Mouse (Mus musculus) heart, embryonic 12.5 days (tissue): ENCODE data around the gene Limch1. TPM values are rescaled to one million over a fixed set of nuclear protein-coding genes. Genes with fewer than 3 reads are reported as not detected.

Experiments
- ATAC-seq: fragments of 200-750 bp; cut with Nextera tagmentation; 2 replicates; pipeline ENCODE4 v1.8.0; 2017; ENCODE audit warnings: moderate TSS enrichment, moderate library complexity; ENCODE audit not compliant: insufficient number of reproducible peaks, low FRiP score
- H3K27ac ChIP-seq: fragments of 300-500 bp; sonication (generic); 2 replicates; pipeline ENCODE4 v1.5.1; 2016; ENCODE audit warnings: mild to moderate bottlenecking, moderate library complexity; ENCODE audit not compliant: poor library complexity, severe bottlenecking
- H3K27me3 ChIP-seq: fragments of 300-500 bp; sonication (generic); replicated peaks from 2 replicates; pipeline ENCODE4 v1.6.1; 2016; ENCODE audit warnings: mild to moderate bottlenecking, moderate library complexity
- H3K36me3 ChIP-seq: fragments of 300-500 bp; sonication (generic); 2 replicates; pipeline ENCODE4 v1.6.1; 2016; ENCODE audit warnings: mild to moderate bottlenecking, moderate library complexity
- H3K4me1 ChIP-seq: fragments of 300-500 bp; sonication (generic); replicated peaks from 2 replicates; pipeline ENCODE4 v1.6.1; 2016; ENCODE audit warnings: mild to moderate bottlenecking
- H3K4me2 ChIP-seq: fragments of 300-500 bp; sonication (generic); 2 replicates; pipeline ENCODE4 v1.6.1; 2016; ENCODE audit warnings: mild to moderate bottlenecking, moderate library complexity
- H3K4me3 ChIP-seq: fragments of 300-500 bp; sonication (generic); 2 replicates; pipeline ENCODE4 v1.5.1; 2016; ENCODE audit warnings: mild to moderate bottlenecking
- H3K9ac ChIP-seq: fragments of 300-500 bp; sonication (generic); 2 replicates; pipeline ENCODE4 v1.6.1; 2016; ENCODE audit warnings: mild to moderate bottlenecking, moderate library complexity
- H3K9me3 ChIP-seq: fragments of 300-500 bp; sonication (generic); replicated peaks from 2 replicates; pipeline ENCODE4 v1.6.1; 2016; ENCODE audit warnings: mild to moderate bottlenecking, moderate library complexity
- WGBS: fragments of 180-500 bp; shearing (Covaris S2); methylation state at CpG from one replicate; pipeline ENCODE4 v1.1.7; 2016; 5-methylcytosine and 5-hydroxymethylcytosine counted together
- polyA plus RNA-seq: library from polyadenylated mRNA; unstranded; fragments of >200 nt; fragmentation: Nextera tagmentation; extraction: Ambion mirVana; gene quantifications from 2 replicates; pipeline ENCODE4 v1.2.1, GENCODE M21; 2016

Limch1 gene
- polyA plus RNA-seq, 1 experiment from 2014 or later, result 25.0 TPM

DNA sequence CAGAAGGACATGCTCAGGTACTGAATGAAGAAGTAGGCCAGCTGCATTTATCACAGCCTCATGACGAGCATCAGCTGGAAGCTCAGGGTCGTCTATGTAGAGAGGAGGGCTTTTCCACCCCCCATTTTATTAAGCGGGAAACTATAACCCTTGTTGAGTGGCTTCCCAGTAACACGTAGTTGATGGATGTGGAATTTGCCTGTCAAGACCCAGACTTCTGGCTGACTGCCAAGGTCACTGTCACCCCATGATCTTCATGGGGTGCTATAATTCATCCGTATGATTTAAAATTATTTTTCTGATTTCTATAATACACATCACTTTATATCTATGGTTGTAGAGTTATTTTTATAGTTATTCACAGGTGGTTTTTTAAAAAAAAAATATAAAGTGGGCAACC is 131.4 kb downstream of the Limch1 start:
- Histone ChIP-seq H3K27ac (no peak overlapping the region), H3K4me3 (no peak overlapping the region), H3K9ac (no peak overlapping the region), H3K36me3 (no peaks in the 10 kb centered on the region), H3K4me1 (peaks cover 6% of the 10 kb centered on the region), H3K9me3 (no peaks in the 10 kb centered on the region), H3K4me2 (no peak overlapping the region), H3K27me3 (no peaks in the 10 kb centered on the region)
- ATAC-seq, result no peak
- WGBS, result 63% methylated on average over 5 of the region's 5 CpGs

- Histone ChIP-seq H3K9ac (no peak overlapping the region), H3K4me3 (no peak overlapping the region), H3K4me2 (no peak overlapping the region), H3K4me1 (peaks cover 16% of the 10 kb centered on the region), H3K36me3 (no peaks in the 10 kb centered on the region), H3K9me3 (0 out of 2 replicates have a peak, but pooled peaks cover 2% of the 10 kb centered on the region), H3K27ac (no peak overlapping the region), H3K27me3 (no peaks in the 10 kb centered on the region)
- 14% methylated on average over 3 of the region's 3 CpGs for WGBS
- ATAC-seq, result no peak
Observed at GRCm38 (mm10) chr5:66881901-66882341, 136.3 kb downstream of the Limch1 start.

DNA sequence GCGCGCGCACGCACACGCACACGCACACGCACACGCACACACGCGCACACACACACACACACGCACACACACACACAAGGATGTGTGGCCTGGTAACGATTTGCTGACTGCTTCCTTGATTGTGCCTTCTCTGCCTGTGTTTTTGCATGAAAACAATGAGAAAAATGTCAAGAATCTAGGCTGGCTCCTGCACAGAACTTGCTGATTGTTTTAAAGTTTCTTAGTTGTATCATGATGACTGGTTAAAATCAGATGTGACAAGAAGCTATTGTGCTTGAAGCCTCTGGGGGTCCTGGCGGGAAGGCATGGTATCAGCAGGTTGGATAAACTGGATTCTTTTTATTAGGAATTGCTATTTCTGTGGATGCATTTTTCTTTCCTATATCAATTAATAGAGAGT is 137.1 kb downstream of the Limch1 start:
- Histone ChIP-seq H3K9ac (no peak overlapping the region), H3K9me3 (0 out of 2 replicates have a peak, but pooled peaks cover 2% of the 10 kb centered on the region), H3K4me1 (peaks cover 21% of the 10 kb centered on the region), H3K4me3 (no peak overlapping the region), H3K36me3 (no peaks in the 10 kb centered on the region), H3K4me2 (no peak overlapping the region), H3K27ac (no peak overlapping the region), H3K27me3 (no peaks in the 10 kb centered on the region)
- 82% methylated on average over 13 of the region's 13 CpGs for WGBS
- no peak for ATAC-seq

GRCm38 (mm10) chr5:66884505-66884904 is 138.9 kb downstream of the Limch1 start:
- Histone ChIP-seq H3K27me3 (no peaks in the 10 kb centered on the region), H3K4me3 (no peak overlapping the region), H3K27ac (no peak overlapping the region), H3K4me2 (no peak overlapping the region), H3K4me1 (peaks cover 30% of the 10 kb centered on the region), H3K36me3 (no peaks in the 10 kb centered on the region), H3K9ac (no peak overlapping the region), H3K9me3 (0 out of 2 replicates have a peak, but pooled peaks cover 2% of the 10 kb centered on the region)
- WGBS, result 60% methylated on average over 4 of the region's 4 CpGs
- no peak for ATAC-seq

- WGBS, result 64% methylated on average over 5 of the region's 5 CpGs
- H3K9ac ChIP-seq, result no peak overlapping the region
- no peak for ATAC-seq
- H3K4me3 ChIP-seq, result no peak overlapping the region
- no peak overlapping the region for H3K27ac ChIP-seq
- H3K27me3 ChIP-seq, result no peaks in the 10 kb centered on the region
- H3K4me2 ChIP-seq, result no peak overlapping the region
- peaks cover 29% of the 10 kb centered on the region for H3K4me1 ChIP-seq
- H3K9me3 ChIP-seq, result 0 out of 2 replicates have a peak, but pooled peaks cover 2% of the 10 kb centered on the region
- H3K36me3 ChIP-seq, result no peaks in the 10 kb centered on the region
Observed at GRCm38 (mm10) chr5:66886410-66887120, 140.9 kb downstream of the Limch1 start.

DNA sequence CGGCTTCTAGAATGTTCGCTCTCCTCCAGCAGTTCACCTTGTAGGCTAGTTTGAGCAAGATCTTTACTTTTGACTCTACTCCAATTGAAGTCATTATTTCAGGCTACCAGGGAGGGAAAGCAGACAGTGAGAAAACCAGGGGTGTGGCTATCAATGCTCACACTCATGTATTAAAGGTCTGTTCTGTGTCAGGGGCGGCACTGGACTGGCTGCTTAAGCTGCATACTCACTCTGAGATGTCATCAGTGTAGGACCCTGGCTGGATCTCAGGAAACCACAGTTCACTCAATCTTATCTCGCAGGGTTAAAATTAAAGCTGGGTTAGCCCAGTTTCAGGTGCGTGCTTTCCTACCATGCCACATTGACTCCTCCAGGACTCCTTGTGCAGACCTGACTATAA is 142.4 kb downstream of the Limch1 start:
- Histone ChIP-seq H3K27ac (no peak overlapping the region; the same call in 1 of the 2 replicates), H3K9ac (no peak overlapping the region), H3K27me3 (no peaks in the 10 kb centered on the region), H3K4me2 (no peak overlapping the region), H3K36me3 (no peaks in the 10 kb centered on the region), H3K9me3 (0 out of 2 replicates have a peak, but pooled peaks cover 2% of the 10 kb centered on the region), H3K4me3 (no peak overlapping the region), H3K4me1 (peaks cover 16% of the 10 kb centered on the region)
- WGBS, result 48% methylated on average over 5 of the region's 5 CpGs
- no peak for ATAC-seq

- Histone ChIP-seq H3K4me2 (no peak overlapping the region), H3K27ac (no peak overlapping the region), H3K9me3 (0 out of 2 replicates have a peak, but pooled peaks cover 2% of the 10 kb centered on the region), H3K27me3 (no peaks in the 10 kb centered on the region), H3K36me3 (no peaks in the 10 kb centered on the region), H3K4me3 (no peak overlapping the region), H3K4me1 (peaks cover 16% of the 10 kb centered on the region), H3K9ac (no peak overlapping the region)
- 86% methylated on average over 11 of the region's 11 CpGs for WGBS
- ATAC-seq, result no peak
Observed at GRCm38 (mm10) chr5:66889337-66889736, 143.7 kb downstream of the Limch1 start.

DNA sequence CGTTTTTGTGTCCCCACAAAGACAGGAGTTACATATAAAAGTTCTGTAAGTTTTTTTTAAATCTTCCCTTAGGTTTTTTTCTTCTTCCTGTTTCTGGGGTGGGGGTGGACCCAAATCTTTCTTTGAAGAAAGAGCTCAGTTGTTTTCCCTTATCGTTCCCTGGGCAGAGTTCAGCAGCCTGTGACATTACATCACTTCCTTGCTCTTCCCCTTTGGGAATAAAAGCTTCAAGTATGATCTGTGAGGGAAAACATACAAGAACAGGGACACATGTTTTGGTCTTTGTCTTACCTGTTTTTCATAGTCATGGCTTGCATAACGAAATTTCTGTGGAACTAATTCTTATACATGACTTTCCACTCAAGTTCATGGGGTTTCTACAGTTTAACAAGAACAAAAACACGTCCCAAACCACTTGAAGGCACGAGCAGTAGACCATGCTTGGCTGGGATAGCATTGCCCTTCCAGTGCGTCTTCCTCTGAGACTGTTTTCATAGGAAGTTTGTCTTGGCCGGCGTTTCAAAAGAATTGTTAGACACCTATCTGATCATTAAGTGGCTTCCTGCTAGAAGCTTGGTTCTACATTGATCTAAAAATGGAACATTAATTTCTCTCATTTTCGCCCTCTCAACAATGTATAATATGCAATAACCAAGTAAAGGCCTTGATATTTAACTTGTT is 150.0 kb downstream of the Limch1 start:
- H3K9ac ChIP-seq, result no peak overlapping the region
- H3K36me3 ChIP-seq, result no peaks in the 10 kb centered on the region
- 50% methylated on average over 9 of the region's 9 CpGs for WGBS
- H3K4me3 ChIP-seq, result no peak overlapping the region
- H3K27me3 ChIP-seq, result no peaks in the 10 kb centered on the region
- no peak overlapping the region for H3K4me2 ChIP-seq
- peak overlapping the region; percentile 59; the same call in 1 of the 2 replicates for H3K27ac ChIP-seq
- H3K4me1 ChIP-seq, result peaks cover 4% of the 10 kb centered on the region; the same call in 1 of the 2 replicates
- H3K9me3 ChIP-seq, result no peaks in the 10 kb centered on the region
- ATAC-seq, result no peak

- no peak overlapping the region for H3K4me3 ChIP-seq
- H3K4me2 ChIP-seq, result no peak overlapping the region
- no peak overlapping the region for H3K27ac ChIP-seq
- ATAC-seq, result no peak
- H3K4me1 ChIP-seq, result peaks cover 4% of the 10 kb centered on the region; the same call in 1 of the 2 replicates
- no peaks in the 10 kb centered on the region for H3K36me3 ChIP-seq
- no peaks in the 10 kb centered on the region for H3K9me3 ChIP-seq
- WGBS, result 76% methylated on average over 5 of the region's 5 CpGs
- peaks cover 4% of the 10 kb centered on the region; the same call in 1 of the 2 replicates for H3K27me3 ChIP-seq
- H3K9ac ChIP-seq, result no peak overlapping the region
Observed at GRCm38 (mm10) chr5:66897584-66897983, 152.0 kb downstream of the Limch1 start.

GRCm38 (mm10) chr5:66898252-66898651 is 152.6 kb downstream of the Limch1 start:
- Histone ChIP-seq H3K27ac (no peak overlapping the region), H3K9me3 (no peaks in the 10 kb centered on the region), H3K9ac (no peak overlapping the region), H3K4me2 (no peak overlapping the region), H3K27me3 (peaks cover 4% of the 10 kb centered on the region; the same call in 1 of the 2 replicates), H3K36me3 (no peaks in the 10 kb centered on the region), H3K4me1 (peaks cover 4% of the 10 kb centered on the region; the same call in 1 of the 2 replicates), H3K4me3 (no peak overlapping the region)
- WGBS, result 50% methylated on average over 1 of the region's 1 CpGs
- ATAC-seq, result no peak

DNA sequence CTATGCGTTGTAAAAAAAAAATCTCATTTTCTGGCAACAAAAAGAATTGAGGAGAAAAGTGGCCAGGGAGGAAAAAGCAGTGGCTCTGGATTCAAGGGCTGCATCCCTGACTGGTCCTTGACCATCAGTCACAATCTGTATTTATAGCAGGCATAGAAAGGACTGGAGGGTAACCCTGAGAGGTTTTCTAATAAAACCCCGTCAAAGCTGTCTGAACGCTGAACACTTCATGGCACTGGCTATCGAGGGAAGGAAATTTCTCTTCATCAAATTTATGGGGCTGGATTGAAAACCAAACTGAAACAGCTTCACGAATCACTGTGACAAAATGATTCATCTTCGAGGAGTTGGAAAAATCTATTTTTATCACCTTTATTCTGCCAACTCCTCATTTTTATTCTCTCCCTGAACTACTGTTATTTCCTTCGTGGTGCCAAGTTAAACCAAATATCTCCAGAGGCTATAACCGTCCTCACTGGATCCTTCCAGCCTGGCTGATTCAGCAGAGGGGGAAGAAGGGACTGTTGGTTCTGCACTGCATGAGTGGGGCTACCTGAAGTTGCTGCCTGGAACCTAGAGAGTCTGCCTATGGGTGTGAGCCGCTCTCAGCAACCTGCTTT is 153.3 kb downstream of the Limch1 start:
- no peak overlapping the region for H3K27ac ChIP-seq
- H3K4me1 ChIP-seq, result peaks cover 4% of the 10 kb centered on the region; the same call in 1 of the 2 replicates
- H3K9ac ChIP-seq, result no peak overlapping the region
- H3K9me3 ChIP-seq, result no peaks in the 10 kb centered on the region
- no peak overlapping the region for H3K4me2 ChIP-seq
- no peak overlapping the region for H3K4me3 ChIP-seq
- ATAC-seq, result no peak
- H3K27me3 ChIP-seq, result peaks cover 4% of the 10 kb centered on the region; the same call in 1 of the 2 replicates
- no peaks in the 10 kb centered on the region for H3K36me3 ChIP-seq
- WGBS, result 78% methylated on average over 9 of the region's 9 CpGs
